Mouse (Mus musculus) embryonic facial prominence, embryonic 15.5 days (tissue): ENCODE measurements around the gene Gtf2e1. TPM values are rescaled to one million over a fixed set of nuclear protein-coding genes. Genes with fewer than 3 reads are reported as not detected.

ENCODE experiments used
- ATAC-seq: fragments of 200-750 bp; cut with Nextera tagmentation; 2 replicates; pipeline ENCODE4 v1.8.0; 2017; ENCODE audit warnings: low read depth, moderate TSS enrichment; ENCODE audit not compliant: insufficient number of reproducible peaks, low FRiP score, low TSS enrichment
- H3K27ac ChIP-seq: fragments of 300-500 bp; sonication (generic); replicated peaks from 2 replicates; pipeline ENCODE4 v1.5.1; 2015; ENCODE audit warnings: mild to moderate bottlenecking, inconsistent platforms
- H3K27me3 ChIP-seq: fragments of 300-500 bp; sonication (generic); 2 replicates; pipeline ENCODE4 v1.6.1; 2015; ENCODE audit warnings: inconsistent platforms
- H3K36me3 ChIP-seq: fragments of 300-500 bp; sonication (generic); 2 replicates; pipeline ENCODE4 v1.6.1; 2015; ENCODE audit warnings: mild to moderate bottlenecking, inconsistent platforms
- H3K4me1 ChIP-seq: fragments of 300-500 bp; sonication (generic); 2 replicates; pipeline ENCODE4 v1.6.1; 2015; ENCODE audit warnings: inconsistent platforms
- H3K4me2 ChIP-seq: fragments of 300-500 bp; sonication (generic); replicated peaks from 2 replicates; pipeline ENCODE4 v1.6.1; 2015; ENCODE audit warnings: mild to moderate bottlenecking, inconsistent platforms
- H3K4me3 ChIP-seq: fragments of 300-500 bp; sonication (generic); replicated peaks from 2 replicates; pipeline ENCODE4 v1.5.1; 2015; ENCODE audit warnings: mild to moderate bottlenecking, inconsistent platforms
- H3K9ac ChIP-seq: fragments of 300-500 bp; sonication (generic); 2 replicates; pipeline ENCODE4 v1.6.1; 2015; ENCODE audit warnings: inconsistent platforms
- H3K9me3 ChIP-seq: fragments of 300-500 bp; sonication (generic); replicated peaks from 2 replicates; pipeline ENCODE4 v1.6.1; 2016; ENCODE audit warnings: inconsistent platforms
- WGBS: fragments of 180-500 bp; shearing (Covaris S2); methylation state at CpG from one replicate; pipeline ENCODE4 v1.1.7; 2015; 5-methylcytosine and 5-hydroxymethylcytosine counted together
- polyA plus RNA-seq: library from polyadenylated mRNA; unstranded; fragments of >200 nt; fragmentation: Nextera tagmentation; extraction: Ambion mirVana; gene quantifications from 2 replicates; pipeline ENCODE4 v1.2.1, GENCODE M21; 2015

The Gtf2e1 gene
- polyA plus RNA-seq, 1 experiment from 2014 or later, result 25.4 TPM

DNA sequence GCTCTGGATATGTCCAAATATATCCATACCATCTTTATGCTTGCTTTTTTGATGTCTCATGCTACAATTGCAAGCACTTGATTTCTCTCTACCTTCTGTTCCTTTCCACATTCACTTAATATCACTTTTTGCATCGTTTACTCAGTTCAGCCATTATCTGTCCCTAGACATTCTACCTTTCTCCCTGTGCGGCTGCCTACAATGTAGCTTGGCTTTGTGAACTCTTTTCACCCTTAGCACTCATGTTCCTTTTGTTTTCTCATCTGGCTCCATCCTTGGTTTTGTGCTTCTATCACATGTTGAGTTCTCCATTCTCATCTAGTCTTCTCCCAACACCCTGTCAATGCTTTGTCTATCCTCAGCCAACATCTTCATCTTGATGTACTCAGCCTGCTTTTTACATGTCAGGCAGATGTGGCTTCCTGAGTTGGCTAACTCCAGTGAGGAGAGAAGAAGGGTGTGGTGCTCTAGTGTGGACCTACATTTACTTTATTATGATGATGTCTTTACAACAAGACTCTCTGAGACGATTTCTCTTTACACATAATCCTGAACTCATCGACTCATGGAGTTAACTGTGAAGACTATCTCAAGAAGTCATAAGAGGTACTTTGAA lies 21.9 kb downstream of the Gtf2e1 start:
- H3K9me3 ChIP-seq, result no peaks in the 10 kb centered on the region
- no peaks in the 10 kb centered on the region for H3K27me3 ChIP-seq
- no peak overlapping the region for H3K9ac ChIP-seq
- H3K4me3 ChIP-seq, result no peak overlapping the region
- H3K4me1 ChIP-seq, result no peaks in the 10 kb centered on the region
- no peak for ATAC-seq
- H3K27ac ChIP-seq, result no peak overlapping the region
- no peak overlapping the region for H3K4me2 ChIP-seq
- H3K36me3 ChIP-seq, result peaks cover 38% of the 10 kb centered on the region
- 93% methylated on average over 4 of the region's 4 CpGs for WGBS

DNA sequence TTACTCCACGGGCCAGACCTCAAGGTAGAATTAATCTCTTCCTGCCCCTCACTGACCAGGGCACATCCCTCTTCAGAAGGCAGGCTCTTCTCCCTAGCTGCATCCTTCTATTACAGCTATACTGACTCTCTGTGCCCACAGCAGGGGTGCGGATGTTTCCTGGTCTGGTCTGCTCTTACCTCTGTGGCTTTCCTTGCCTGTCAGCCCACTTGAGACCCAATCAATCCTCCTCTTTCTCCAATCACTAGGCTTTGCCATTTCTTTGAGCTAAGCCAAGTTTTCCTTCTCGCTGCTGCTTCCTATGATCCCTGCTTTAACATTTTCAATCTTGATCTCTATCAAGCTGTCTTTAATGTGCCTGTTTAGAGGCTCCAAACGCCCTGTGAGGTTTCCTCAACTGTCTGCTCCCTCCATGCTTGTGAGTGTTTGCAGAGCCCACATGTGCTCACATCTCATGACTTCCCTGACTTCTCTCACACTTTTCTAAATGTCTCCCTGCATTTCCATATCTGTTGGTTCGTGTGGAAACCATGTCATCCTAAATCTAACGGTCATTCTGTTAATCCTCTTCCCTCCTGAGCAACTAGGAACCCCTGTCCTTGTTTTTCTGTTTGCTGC lies 23.1 kb downstream of the Gtf2e1 start:
- Histone ChIP-seq H3K36me3 (peaks cover 30% of the 10 kb centered on the region), H3K27ac (no peak overlapping the region), H3K9ac (no peak overlapping the region), H3K4me1 (no peaks in the 10 kb centered on the region), H3K4me2 (no peak overlapping the region), H3K4me3 (no peak overlapping the region), H3K9me3 (no peaks in the 10 kb centered on the region), H3K27me3 (no peaks in the 10 kb centered on the region)
- WGBS, result 87% methylated on average over 6 of the region's 6 CpGs
- no peak for ATAC-seq

DNA sequence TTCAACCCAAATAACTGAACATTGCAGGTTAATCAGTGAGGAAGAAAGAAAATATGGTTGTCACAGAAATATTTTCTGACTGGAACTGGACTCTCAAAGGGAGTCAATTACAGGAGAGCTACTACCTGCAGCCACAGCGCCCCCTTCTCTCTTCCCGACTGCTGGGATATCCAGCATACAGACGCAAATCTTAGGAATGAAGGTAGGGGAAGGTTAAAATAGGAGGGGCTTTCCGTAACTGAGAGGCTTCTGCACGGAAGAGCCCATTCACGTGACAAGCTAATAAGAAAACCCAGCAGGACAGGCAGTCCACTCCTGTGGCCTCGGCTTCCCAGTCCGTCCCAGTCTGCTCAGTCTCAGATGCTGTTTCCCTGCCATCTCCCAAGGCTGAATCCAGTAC lies 24.9 kb downstream of the Gtf2e1 start:
- H3K4me2 ChIP-seq, result no peak overlapping the region
- peaks cover 27% of the 10 kb centered on the region for H3K36me3 ChIP-seq
- no peaks in the 10 kb centered on the region for H3K27me3 ChIP-seq
- H3K27ac ChIP-seq, result no peak overlapping the region
- H3K4me3 ChIP-seq, result no peak overlapping the region
- WGBS, result 88% methylated on average over 8 of the region's 8 CpGs
- H3K9me3 ChIP-seq, result no peaks in the 10 kb centered on the region
- no peak overlapping the region for H3K9ac ChIP-seq
- no peaks in the 10 kb centered on the region for H3K4me1 ChIP-seq
- ATAC-seq, result no peak

DNA sequence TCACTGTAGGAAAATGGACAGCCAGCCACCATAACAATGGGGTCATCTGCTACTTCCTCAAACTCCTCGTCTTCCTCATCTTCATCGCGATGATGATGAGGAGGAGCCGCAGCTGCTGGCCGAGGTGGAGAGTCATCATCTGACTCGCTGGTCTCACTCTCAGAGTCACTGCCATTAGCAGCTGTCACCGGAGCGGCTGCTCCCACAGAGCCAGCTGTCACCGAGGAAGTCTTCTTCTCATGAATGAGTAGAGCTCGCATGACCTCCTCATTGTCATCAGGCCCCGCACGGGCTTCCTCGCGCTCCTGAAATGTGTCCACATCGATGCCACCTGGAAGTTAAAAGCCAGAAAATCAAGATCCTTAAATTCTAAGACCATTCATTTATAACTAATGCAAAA lies 28.1 kb downstream of the Gtf2e1 start:
- 94% methylated on average over 15 of the region's 15 CpGs for WGBS
- Histone ChIP-seq H3K4me3 (no peak overlapping the region), H3K9me3 (no peaks in the 10 kb centered on the region), H3K9ac (no peak overlapping the region), H3K27ac (no peak overlapping the region), H3K4me1 (no peaks in the 10 kb centered on the region), H3K27me3 (no peaks in the 10 kb centered on the region), H3K36me3 (peaks cover 24% of the 10 kb centered on the region), H3K4me2 (no peak overlapping the region)
- ATAC-seq, result no peak

DNA sequence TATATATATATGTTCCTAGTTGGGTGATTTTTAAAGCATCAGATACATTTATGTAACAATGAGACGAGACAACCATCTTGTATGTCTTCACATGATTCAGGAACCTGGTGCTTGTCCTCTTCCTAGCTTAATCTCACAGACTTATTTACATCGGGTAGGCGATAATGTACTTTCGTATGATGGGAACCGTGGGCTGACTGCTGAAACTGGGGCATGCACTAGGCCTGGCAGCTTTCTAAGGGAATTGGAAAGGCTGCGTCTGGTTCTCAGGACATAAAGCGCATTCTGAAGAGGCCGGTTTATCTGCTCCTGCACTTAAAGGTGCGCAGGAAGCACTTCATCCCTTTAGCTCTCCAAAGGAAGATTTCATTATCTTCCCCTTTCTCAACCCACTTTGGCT lies 32.8 kb downstream of the Gtf2e1 start:
- no peak overlapping the region for H3K9ac ChIP-seq
- no peaks in the 10 kb centered on the region for H3K9me3 ChIP-seq
- no peak for ATAC-seq
- no peaks in the 10 kb centered on the region for H3K27me3 ChIP-seq
- no peaks in the 10 kb centered on the region for H3K4me1 ChIP-seq
- peaks cover 14% of the 10 kb centered on the region for H3K36me3 ChIP-seq
- no peak overlapping the region for H3K4me3 ChIP-seq
- WGBS, result 93% methylated on average over 9 of the region's 9 CpGs
- no peak overlapping the region for H3K27ac ChIP-seq
- H3K4me2 ChIP-seq, result no peak overlapping the region

DNA sequence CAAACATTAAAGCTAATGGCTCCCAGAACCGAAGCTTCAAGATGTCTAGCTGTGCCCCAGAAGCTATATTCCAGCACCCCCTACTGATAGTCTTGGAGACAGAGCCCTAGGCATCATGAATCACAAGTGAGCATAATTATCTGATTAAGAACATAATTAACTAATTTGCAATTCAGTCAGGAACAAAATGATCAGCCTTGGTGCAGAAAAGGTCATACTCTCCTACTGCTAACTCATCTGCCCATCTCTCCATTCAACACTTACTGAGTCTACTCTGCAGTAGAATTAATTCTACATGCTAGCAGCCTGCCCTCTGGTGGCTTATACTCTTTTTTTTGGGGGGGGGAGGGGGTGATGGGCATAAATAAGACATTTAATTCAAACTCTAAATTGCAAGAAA lies 35.1 kb downstream of the Gtf2e1 start:
- Histone ChIP-seq H3K9ac (no peak overlapping the region), H3K36me3 (no peaks in the 10 kb centered on the region), H3K27ac (no peak overlapping the region), H3K4me3 (no peak overlapping the region), H3K4me2 (no peak overlapping the region), H3K27me3 (no peaks in the 10 kb centered on the region), H3K4me1 (no peaks in the 10 kb centered on the region), H3K9me3 (no peaks in the 10 kb centered on the region)
- ATAC-seq, result no peak
- WGBS, result 70% methylated on average over 1 of the region's 1 CpGs

DNA sequence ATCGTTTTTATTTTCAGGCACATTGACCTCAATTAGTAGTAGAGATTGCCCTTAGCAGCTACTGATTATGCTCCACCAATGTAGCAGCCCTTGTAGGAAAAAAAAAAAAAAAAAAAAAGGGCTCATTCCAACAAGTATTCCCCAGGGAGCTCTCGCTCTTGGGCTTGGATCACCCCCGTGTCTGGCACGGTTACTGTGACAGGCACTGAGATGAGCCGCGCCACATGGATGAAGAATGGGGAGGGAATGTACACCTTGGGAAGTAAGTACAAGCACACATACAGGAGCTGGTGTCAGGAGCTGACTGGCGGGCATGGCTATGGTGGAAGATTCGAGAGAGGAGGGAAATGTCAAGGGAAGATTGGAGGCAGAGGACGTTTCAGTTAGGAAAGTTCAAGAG lies 41.0 kb downstream of the Gtf2e1 start:
- H3K4me1 ChIP-seq, result no peaks in the 10 kb centered on the region
- no peak overlapping the region for H3K4me2 ChIP-seq
- H3K27me3 ChIP-seq, result no peaks in the 10 kb centered on the region
- 73% methylated on average over 9 of the region's 9 CpGs for WGBS
- no peak overlapping the region for H3K9ac ChIP-seq
- no peak for ATAC-seq
- H3K36me3 ChIP-seq, result no peaks in the 10 kb centered on the region
- no peaks in the 10 kb centered on the region for H3K9me3 ChIP-seq
- no peak overlapping the region for H3K27ac ChIP-seq
- no peak overlapping the region for H3K4me3 ChIP-seq

DNA sequence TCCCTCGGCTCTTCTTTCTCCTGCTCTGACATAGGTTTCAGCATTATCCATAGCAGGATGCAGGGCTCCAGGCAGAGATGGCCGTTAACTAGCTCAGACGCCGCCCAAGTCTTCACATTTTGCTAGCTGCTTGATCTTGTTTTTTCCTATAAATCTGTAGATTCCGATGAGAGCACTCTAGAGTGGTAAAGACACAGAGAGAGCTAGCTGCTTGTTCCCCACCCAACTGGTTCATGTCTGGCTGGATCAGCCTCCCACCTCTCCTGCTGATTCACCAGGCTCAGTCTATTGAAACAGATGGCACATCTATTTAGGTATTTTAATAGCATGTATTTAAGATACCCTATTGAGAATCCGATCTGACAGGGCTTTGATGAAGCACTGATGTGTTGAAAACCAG lies 44.6 kb downstream of the Gtf2e1 start:
- no peaks in the 10 kb centered on the region for H3K36me3 ChIP-seq

DNA sequence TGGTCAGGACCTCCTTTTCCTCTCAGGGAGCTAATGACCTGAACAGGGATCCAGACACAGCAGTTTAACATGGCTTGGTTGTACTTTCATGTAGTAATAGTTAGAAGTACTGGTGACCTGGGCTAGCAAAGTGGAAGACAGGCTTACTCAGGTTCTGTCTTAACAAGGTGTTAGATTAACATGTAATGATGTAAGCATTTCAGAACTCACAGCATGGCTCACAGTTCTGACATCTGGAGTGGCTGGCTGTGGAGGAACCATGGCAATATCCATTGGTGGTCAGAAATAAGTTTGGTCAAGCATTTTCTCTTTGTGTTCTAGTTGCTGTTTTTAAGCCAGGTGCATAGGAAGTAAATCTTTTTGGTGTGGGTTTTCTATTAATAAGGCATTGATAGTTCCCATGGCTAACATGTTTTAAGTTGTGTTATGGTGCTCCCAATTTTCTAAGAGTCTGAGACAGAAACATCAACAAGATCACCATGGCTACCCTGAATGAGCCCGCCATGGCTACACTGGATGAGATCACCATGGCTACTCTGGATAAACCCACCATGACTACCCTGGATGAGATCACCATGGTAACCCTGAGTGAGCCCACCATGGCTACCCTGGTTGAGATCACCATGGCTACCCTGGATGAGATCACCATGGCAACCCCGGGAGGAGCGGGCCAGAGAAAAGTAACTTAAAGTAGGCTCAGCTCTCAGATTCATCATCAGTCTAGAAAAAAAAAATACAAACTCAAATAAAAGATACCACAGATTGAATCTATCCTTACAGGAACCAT lies 52.6 kb downstream of the Gtf2e1 start:
- no peak overlapping the region for H3K4me3 ChIP-seq
- no peaks in the 10 kb centered on the region for H3K36me3 ChIP-seq
- no peaks in the 10 kb centered on the region for H3K27me3 ChIP-seq
- no peak overlapping the region for H3K9ac ChIP-seq
- no peaks in the 10 kb centered on the region for H3K4me1 ChIP-seq
- H3K27ac ChIP-seq, result no peak overlapping the region
- WGBS, result 85% methylated on average over 3 of the region's 3 CpGs
- no peaks in the 10 kb centered on the region for H3K9me3 ChIP-seq
- ATAC-seq, result no peak
- no peak overlapping the region for H3K4me2 ChIP-seq

More for the DNA sequence above, 44.6 kb downstream of the Gtf2e1 start:
- Histone ChIP-seq H3K27ac (no peak overlapping the region), H3K9me3 (no peaks in the 10 kb centered on the region), H3K4me2 (no peak overlapping the region), H3K27me3 (no peaks in the 10 kb centered on the region), H3K4me3 (no peak overlapping the region), H3K9ac (no peak overlapping the region), H3K4me1 (no peaks in the 10 kb centered on the region)
- ATAC-seq, result no peak
- 78% methylated on average over 6 of the region's 6 CpGs for WGBS

DNA sequence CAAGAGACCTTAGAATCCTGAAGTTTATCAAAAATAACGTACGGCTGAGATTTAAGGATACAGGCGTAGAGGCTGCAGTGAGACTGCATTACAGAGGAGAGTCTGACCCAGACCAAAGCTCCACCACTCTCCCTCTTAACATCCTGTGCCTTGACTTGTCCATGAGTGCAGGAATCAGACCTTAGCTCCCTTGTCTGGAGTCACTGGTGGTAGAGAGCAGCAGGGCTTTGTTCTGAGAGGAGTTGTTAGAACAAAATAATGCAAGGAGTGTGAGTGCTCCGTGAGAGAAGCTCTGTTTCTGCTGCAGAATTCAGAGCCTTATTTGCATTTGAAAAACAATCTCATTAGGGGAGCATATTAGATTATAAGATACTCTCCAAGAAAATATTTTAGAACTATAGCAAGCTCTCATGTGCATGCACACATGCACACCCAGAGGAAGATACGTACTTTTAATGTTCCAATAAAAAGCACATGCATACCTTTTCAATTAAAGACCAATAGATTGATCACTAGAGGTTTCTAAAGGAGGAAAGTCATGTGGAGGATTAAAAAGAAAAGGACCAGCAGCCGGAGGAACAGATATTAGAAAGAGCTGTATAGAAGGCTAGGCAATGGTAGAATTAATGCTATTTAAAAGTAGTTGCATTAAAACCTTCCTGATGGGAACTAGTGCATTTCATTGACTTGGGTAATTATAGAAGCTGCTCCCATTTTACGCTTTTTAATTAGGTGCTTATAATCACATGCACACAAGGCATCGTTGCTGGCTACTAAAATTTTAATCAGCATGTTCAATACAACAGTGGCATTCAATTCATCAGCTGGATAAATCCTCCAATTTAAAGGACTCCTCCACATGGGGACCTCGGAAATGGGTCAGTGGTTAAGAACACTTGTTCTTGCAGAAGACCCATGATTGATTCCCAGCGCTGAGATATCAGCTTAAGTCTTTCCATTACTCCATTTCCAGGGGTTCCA lies 61.0 kb downstream of the Gtf2e1 start:
- ATAC-seq, result no peak
- Histone ChIP-seq H3K4me1 (no peaks in the 10 kb centered on the region), H3K9me3 (no peaks in the 10 kb centered on the region), H3K27me3 (no peaks in the 10 kb centered on the region), H3K36me3 (no peaks in the 10 kb centered on the region), H3K27ac (no peak overlapping the region), H3K9ac (no peak overlapping the region), H3K4me3 (no peak overlapping the region), H3K4me2 (no peak overlapping the region)
- WGBS, result 77% methylated on average over 10 of the region's 10 CpGs
